Mouse (Mus musculus) bone marrow macrophage, adult 2 months (primary cell): ENCODE measurements around the gene Miga1.

Experiments
- CTCF ChIP-seq: IDR thresholded peaks from 2 replicates; pipeline ENCODE4 v1.5.1; 2012; ENCODE audit warnings: low read depth, mild to moderate bottlenecking, low read length, moderate library complexity
- POLR2A ChIP-seq: IDR thresholded peaks from 2 replicates; pipeline ENCODE4 v1.6.1; 2012; ENCODE audit warnings: mild to moderate bottlenecking, low read depth, low read length, borderline replicate concordance

- no peak for TF ChIP-seq CTCF
- TF ChIP-seq POLR2A, result no peak
Measured at GRCm38 (mm10) chr3:152309250-152309645, 31.0 kb downstream of the Miga1 start.
